Mouse (Mus musculus) embryonic facial prominence, embryonic 14.5 days (tissue): ENCODE data around the gene Acss1. TPM values are rescaled to one million over a fixed set of nuclear protein-coding genes. Genes with fewer than 3 reads are reported as not detected.

Experiments
- ATAC-seq: fragments of 200-750 bp; cut with Nextera tagmentation; 2 replicates; pipeline ENCODE4 v1.8.0; 2017; ENCODE audit warnings: low read depth, moderate number of reproducible peaks, moderate TSS enrichment
- DNase-seq: peaks from one replicate; pipeline ENCODE4 v3.0.0-alpha.2; 2015; ENCODE audit warnings: low spot score
- H3K27ac ChIP-seq: fragments of 300-500 bp; sonication (generic); replicated peaks from 2 replicates; pipeline ENCODE4 v1.5.1; 2014; ENCODE audit warnings: low read depth, mild to moderate bottlenecking, low read length, moderate library complexity
- H3K27me3 ChIP-seq: fragments of 300-500 bp; sonication (generic); replicated peaks from 2 replicates; pipeline ENCODE4 v1.6.1; 2014; ENCODE audit warnings: low read length; ENCODE audit not compliant: control insufficient read depth, insufficient read depth
- H3K36me3 ChIP-seq: fragments of 300-500 bp; sonication (generic); 2 replicates; pipeline ENCODE4 v1.6.1; 2014; ENCODE audit warnings: low read length, mixed read lengths; ENCODE audit not compliant: control insufficient read depth, insufficient read depth
- H3K4me1 ChIP-seq: fragments of 300-500 bp; sonication (generic); 2 replicates; pipeline ENCODE4 v1.6.1; 2014; ENCODE audit warnings: antibody characterized with exemption, low read length; ENCODE audit not compliant: control insufficient read depth, insufficient read depth
- H3K4me2 ChIP-seq: fragments of 300-500 bp; sonication (generic); 2 replicates; pipeline ENCODE4 v1.6.1; 2014; ENCODE audit warnings: low read depth, mild to moderate bottlenecking, low read length, moderate library complexity, mixed read lengths
- H3K4me3 ChIP-seq: fragments of 300-500 bp; sonication (generic); 2 replicates; pipeline ENCODE4 v1.5.1; 2014; ENCODE audit warnings: low read depth, mild to moderate bottlenecking, low read length
- H3K9ac ChIP-seq: fragments of 300-500 bp; sonication (generic); 2 replicates; pipeline ENCODE4 v1.6.1; 2014; ENCODE audit warnings: low read depth, mild to moderate bottlenecking, low read length, moderate library complexity, mixed read lengths
- H3K9me3 ChIP-seq: fragments of 300-500 bp; sonication (generic); 2 replicates; pipeline ENCODE4 v1.6.1; 2016; ENCODE audit warnings: low read length; ENCODE audit not compliant: control insufficient read depth
- WGBS: fragments of 180-500 bp; shearing (Covaris S2); extraction: QIAGEN DNeasy Blood & Tissue Kit; methylation state at CpG from one replicate; pipeline ENCODE4 v1.1.7; 2014; 5-methylcytosine and 5-hydroxymethylcytosine counted together
- polyA plus RNA-seq: library from polyadenylated mRNA; unstranded; fragments of >200 nt; fragmentation: Nextera tagmentation; extraction: Ambion mirVana; gene quantifications from 2 replicates; pipeline ENCODE4 v1.2.1, GENCODE M21; 2014

The Acss1 gene
- polyA plus RNA-seq, 1 experiment from 2014 or later = 7.8 TPM

GRCm38 (mm10) chr2:150608872-150609560, 59.3 kb downstream of the Acss1 start:
- H3K27ac ChIP-seq = peak overlapping the region; percentile 39; the same call in 1 of the 2 replicates
- peak overlapping the region; percentile 93 for H3K4me3 ChIP-seq
- no peaks in the 10 kb centered on the region for H3K27me3 ChIP-seq
- ATAC-seq (peak; percentile 64), DNase-seq (peak; percentile 85)
- H3K36me3 ChIP-seq = no peaks in the 10 kb centered on the region
- H3K4me1 ChIP-seq = no peaks in the 10 kb centered on the region; the same call in 1 of the 2 replicates
- H3K9ac ChIP-seq = peak overlapping the region; percentile 82
- H3K9me3 ChIP-seq = no peaks in the 10 kb centered on the region
- peak overlapping the region; percentile 85 for H3K4me2 ChIP-seq
- WGBS = under 1% methylated on average over 10 of the region's 10 CpGs

DNA sequence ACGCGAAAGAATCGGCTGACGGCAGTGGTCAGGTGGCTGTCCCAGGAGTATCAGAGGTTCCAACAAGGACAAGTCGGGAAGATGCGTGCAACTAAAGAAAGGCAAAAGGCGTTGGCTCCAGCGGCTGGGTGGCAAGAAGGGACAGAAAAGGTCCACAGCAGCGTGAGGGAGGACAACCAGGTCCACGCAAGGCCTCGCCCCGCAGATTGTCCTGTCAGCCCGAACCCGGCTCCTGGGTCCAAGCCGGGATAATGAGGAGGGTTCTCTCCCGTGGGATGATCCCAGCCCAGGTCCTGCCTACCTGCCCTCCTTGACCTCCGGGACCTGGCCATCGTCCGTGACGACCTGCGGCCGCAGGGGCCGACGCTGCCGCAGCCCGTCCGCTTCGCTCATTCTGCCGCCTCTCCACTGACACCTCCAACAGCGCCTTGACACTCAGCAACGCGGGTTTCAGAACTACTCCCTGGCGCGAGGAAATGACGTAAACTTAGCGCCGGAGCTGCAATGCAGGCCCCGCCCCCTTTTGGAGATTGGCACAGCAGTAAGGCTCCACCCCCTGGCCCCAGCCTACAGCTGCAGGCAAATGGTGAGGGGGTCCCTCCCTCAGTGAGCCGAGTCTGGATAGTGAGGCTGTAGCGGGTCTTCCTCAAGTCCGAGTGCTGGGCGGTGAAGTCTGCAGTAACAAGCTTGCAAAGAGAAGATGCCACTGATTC, 60.1 kb downstream of the Acss1 start, which contains the start of gene Apmap:
Gene Apmap (minus strand): TSS at position 481 of the 713 bp plus-strand sequence.
- peak within 1 kb of the TSS; percentile 82 for H3K9ac ChIP-seq
- H3K27me3 ChIP-seq = no peaks in the 10 kb centered on the region
- H3K36me3 ChIP-seq = no peaks in the 10 kb centered on the region
- H3K27ac ChIP-seq = peak within 1 kb of the TSS; percentile 39; the same call in 1 of the 2 replicates
- ATAC-seq = peak; percentile 97
- H3K4me2 ChIP-seq = peak within 1 kb of the TSS; percentile 85
- peak within 1 kb of the TSS; percentile 93 for H3K4me3 ChIP-seq
- no peaks in the 10 kb centered on the region for H3K9me3 ChIP-seq
- under 1% methylated on average over 29 of the region's 42 CpGs for WGBS
- no peaks in the 10 kb centered on the region; the same call in 1 of the 2 replicates for H3K4me1 ChIP-seq
- peak; percentile 99 for DNase-seq

GRCm38 (mm10) chr2:150607086-150607485, 61.2 kb downstream of the Acss1 start:
- no peak overlapping the region for H3K27ac ChIP-seq
- H3K4me2 ChIP-seq = peak overlapping the region; percentile 85
- no peak for DNase-seq
- no peak overlapping the region for H3K9ac ChIP-seq
- peak overlapping the region; percentile 93; the same call in 1 of the 2 replicates for H3K4me3 ChIP-seq
- H3K4me1 ChIP-seq = no peaks in the 10 kb centered on the region; the same call in 1 of the 2 replicates
- H3K9me3 ChIP-seq = no peaks in the 10 kb centered on the region
- H3K27me3 ChIP-seq = no peaks in the 10 kb centered on the region
- 81% methylated on average over 1 of the region's 1 CpGs for WGBS
- H3K36me3 ChIP-seq = no peaks in the 10 kb centered on the region
- no peak for ATAC-seq

GRCm38 (mm10) chr2:150604802-150605201, 63.5 kb downstream of the Acss1 start:
- WGBS = 81% methylated on average over 2 of the region's 2 CpGs
- H3K36me3 ChIP-seq = no peaks in the 10 kb centered on the region

GRCm38 (mm10) chr2:150602166-150602565, 66.1 kb downstream of the Acss1 start:
- H3K9me3 ChIP-seq = no peaks in the 10 kb centered on the region
- no peak overlapping the region for H3K4me3 ChIP-seq
- no peaks in the 10 kb centered on the region; the same call in 1 of the 2 replicates for H3K4me1 ChIP-seq
- no peak overlapping the region for H3K27ac ChIP-seq
- H3K27me3 ChIP-seq = no peaks in the 10 kb centered on the region
- no peak overlapping the region for H3K4me2 ChIP-seq
- DNase-seq (no peak), ATAC-seq (no peak)
- no peak overlapping the region for H3K9ac ChIP-seq
- no peaks in the 10 kb centered on the region for H3K36me3 ChIP-seq
- 82% methylated on average over 2 of the region's 2 CpGs for WGBS

More at GRCm38 (mm10) chr2:150604802-150605201, 63.5 kb downstream of the Acss1 start:
- Histone ChIP-seq H3K9me3 (no peaks in the 10 kb centered on the region), H3K27ac (no peak overlapping the region), H3K4me2 (no peak overlapping the region), H3K4me3 (no peak overlapping the region), H3K9ac (no peak overlapping the region), H3K27me3 (no peaks in the 10 kb centered on the region), H3K4me1 (no peaks in the 10 kb centered on the region; the same call in 1 of the 2 replicates)
- no peak for DNase-seq
- no peak for ATAC-seq

DNA sequence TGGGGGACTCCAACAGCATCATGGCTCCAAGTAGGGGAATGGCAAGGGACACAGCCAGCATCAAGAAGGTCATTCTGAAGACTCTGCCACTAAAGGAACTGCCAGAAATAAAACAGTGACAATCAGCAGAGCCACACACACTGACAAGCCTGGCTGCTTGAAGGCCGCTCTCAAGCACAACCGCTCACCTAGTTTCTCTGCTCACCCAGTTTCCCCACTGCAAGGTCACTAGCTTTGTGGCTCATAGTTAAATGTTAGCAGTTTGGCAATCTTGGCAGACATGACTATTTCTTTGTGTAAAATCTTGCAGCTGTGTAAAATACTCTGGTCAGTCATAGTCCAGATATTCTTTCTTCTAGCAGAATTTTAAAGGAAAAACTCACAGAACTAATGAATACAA, 68.0 kb downstream of the Acss1 start:
- Histone ChIP-seq H3K4me2 (no peak overlapping the region), H3K27me3 (no peaks in the 10 kb centered on the region), H3K27ac (no peak overlapping the region), H3K4me1 (no peaks in the 10 kb centered on the region), H3K4me3 (no peak overlapping the region), H3K9ac (no peak overlapping the region), H3K9me3 (no peaks in the 10 kb centered on the region), H3K36me3 (0 out of 2 replicates have a peak, but pooled peaks cover 6% of the 10 kb centered on the region)
- ATAC-seq (no peak), DNase-seq (no peak)
- WGBS = 97% methylated on average over 2 of the region's 2 CpGs

DNA sequence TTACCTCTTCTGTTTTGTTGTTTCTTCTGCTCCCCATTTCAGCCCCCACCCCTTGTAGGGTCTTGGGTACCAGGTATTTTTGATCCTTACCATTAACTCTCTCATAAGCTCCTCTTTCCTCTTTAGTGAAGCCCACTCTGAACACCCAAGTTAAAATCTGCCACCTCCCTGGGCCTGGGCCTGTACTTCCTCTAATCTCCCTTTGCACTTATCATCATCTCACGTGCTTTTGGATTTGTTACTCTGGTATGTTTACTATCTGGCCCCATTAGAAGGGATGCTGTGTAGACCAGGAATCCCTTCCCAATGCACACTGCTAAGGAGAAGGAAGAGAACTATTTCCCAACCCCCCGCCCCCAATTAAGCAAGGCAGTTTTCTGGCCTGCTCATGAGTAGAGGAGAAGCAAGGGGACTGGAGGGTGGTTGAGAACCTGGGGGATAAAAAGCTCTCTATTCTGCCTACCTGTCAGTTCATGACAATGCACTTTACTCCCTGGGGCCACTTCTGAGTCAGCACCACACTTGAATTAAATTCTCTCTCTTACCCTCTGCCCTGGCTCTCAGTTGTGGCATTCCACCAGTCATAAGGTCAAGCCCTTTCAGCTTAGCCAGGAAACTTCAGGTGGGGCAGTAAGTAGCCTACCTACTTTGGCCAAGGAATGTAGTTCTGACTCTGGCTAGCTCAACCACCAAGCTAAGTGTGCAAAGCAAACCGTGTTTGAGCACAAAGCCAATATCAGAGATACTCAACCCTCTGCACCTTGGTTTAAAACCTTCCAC, 72.7 kb downstream of the Acss1 start:
- H3K9ac ChIP-seq = no peak overlapping the region
- 82% methylated on average over 3 of the region's 3 CpGs for WGBS
- no peaks in the 10 kb centered on the region for H3K27me3 ChIP-seq
- H3K4me3 ChIP-seq = no peak overlapping the region
- H3K27ac ChIP-seq = no peak overlapping the region
- no peak overlapping the region for H3K4me2 ChIP-seq
- H3K36me3 ChIP-seq = peaks cover 21% of the 10 kb centered on the region
- ATAC-seq (no peak), DNase-seq (no peak)
- no peaks in the 10 kb centered on the region for H3K9me3 ChIP-seq
- H3K4me1 ChIP-seq = no peaks in the 10 kb centered on the region

DNA sequence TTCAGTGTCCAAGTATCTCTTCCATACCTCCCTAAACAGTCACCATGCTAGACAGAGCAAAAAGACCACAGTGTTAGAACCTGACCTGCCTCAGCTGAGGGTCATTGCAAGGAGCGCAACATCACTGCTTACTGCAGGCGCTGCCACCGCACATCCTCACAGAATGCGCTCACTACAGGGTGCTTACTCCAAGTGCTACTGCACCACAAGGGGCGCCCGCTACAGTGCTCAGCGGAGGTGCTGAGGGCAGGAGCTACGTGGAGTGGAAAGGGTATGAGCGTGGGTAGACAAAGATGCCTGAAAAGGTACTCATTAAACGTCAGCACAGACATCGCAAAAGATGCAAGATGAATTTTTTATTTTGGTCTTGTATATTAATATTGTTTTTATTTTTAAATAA, 79.2 kb downstream of the Acss1 start:
- no peak overlapping the region for H3K4me3 ChIP-seq
- no peaks in the 10 kb centered on the region for H3K9me3 ChIP-seq
- H3K9ac ChIP-seq = no peak overlapping the region
- no peaks in the 10 kb centered on the region for H3K4me1 ChIP-seq
- peaks cover 56% of the 10 kb centered on the region for H3K36me3 ChIP-seq
- no peaks in the 10 kb centered on the region for H3K27me3 ChIP-seq
- DNase-seq (no peak), ATAC-seq (no peak)
- H3K27ac ChIP-seq = no peak overlapping the region
- no peak overlapping the region for H3K4me2 ChIP-seq
- 73% methylated on average over 11 of the region's 11 CpGs for WGBS
